Mouse (Mus musculus) CH12.LX (cell line): ENCODE measurements at regions not wholly inside any gene's neighbourhood (a gene's known extent, or its start where the extent isn't known, plus 50 kb on each side); places are given as distances from the start of the nearest gene placed in this dataset.

ENCODE experiments used
- DNase-seq: peaks from one replicate; pipeline ENCODE4 v3.0.0-alpha.2; 2013; ENCODE audit errors: extremely low read depth
- H3K27ac ChIP-seq: 2 replicates; pipeline ENCODE4 v1.5.1; 2012; ENCODE audit warnings: low read depth, mild to moderate bottlenecking, control low read depth, moderate library complexity; ENCODE audit not compliant: insufficient read depth
- H3K27me3 ChIP-seq: replicated peaks from 2 replicates; pipeline ENCODE3; 2012; ENCODE audit warnings: inconsistent platforms
- H3K36me3 ChIP-seq, 2 experiments: replicated peaks in 1 of 2; 2 replicates each; pipeline versions ENCODE3 to v1.6.1; 2012; ENCODE audit warnings: inconsistent platforms in 1 of 2, low read length in 1 of 2, mild to moderate bottlenecking in 1 of 2, mixed read lengths in 1 of 2, moderate library complexity in 1 of 2; ENCODE audit not compliant: control insufficient read depth in 1 of 2, insufficient read depth in 1 of 2
- H3K4me1 ChIP-seq, 2 experiments: 2 replicates each; pipeline ENCODE4 v1.6.1; 2012; ENCODE audit warnings: inconsistent platforms in 1 of 2, moderate library complexity in 1 of 2; ENCODE audit not compliant: insufficient read depth in 2 of 2, control insufficient read depth in 1 of 2
- H3K4me2 ChIP-seq: 2 replicates; pipeline ENCODE4 v1.6.1; 2012; ENCODE audit warnings: low read depth, mild to moderate bottlenecking, control low read depth; ENCODE audit not compliant: poor library complexity, insufficient read depth, severe bottlenecking
- H3K4me3 ChIP-seq, 3 experiments: fragments of 150-350 bp in 1 of 3; sonication (generic) in 1 of 3; replicated peaks in 1 of 3; 2 replicates each; pipeline versions ENCODE3 to v1.5.1; 2011 to 2012; ENCODE audit warnings: low read depth in 2 of 3, low read length in 2 of 3, mild to moderate bottlenecking in 2 of 3, moderate library complexity in 2 of 3, control low read depth in 1 of 3, improper control_type of control experiment in 1 of 3, inconsistent platforms in 1 of 3, mixed read lengths in 1 of 3; ENCODE audit not compliant: poor library complexity in 1 of 3
- H3K79me2 ChIP-seq: replicated peaks from 2 replicates; pipeline ENCODE4 v1.6.1; 2012; ENCODE audit warnings: mild to moderate bottlenecking, moderate library complexity; ENCODE audit not compliant: control insufficient read depth, poor library complexity, insufficient read depth, severe bottlenecking; ENCODE audit errors: extremely low read depth
- H3K9ac ChIP-seq: 2 replicates; pipeline ENCODE4 v1.6.1; 2012; ENCODE audit warnings: low read depth, mild to moderate bottlenecking, control low read depth, moderate library complexity; ENCODE audit not compliant: insufficient read depth
- H3K9me3 ChIP-seq: replicated peaks from 2 replicates; pipeline ENCODE3; 2012; ENCODE audit warnings: low read length, inconsistent platforms, mixed read lengths
- CHD1 ChIP-seq: IDR thresholded peaks from 2 replicates; pipeline ENCODE4 v1.6.1; 2012; ENCODE audit warnings: low read depth, low read length, improper control_type of control experiment, inconsistent platforms
- CTCF ChIP-seq, 2 experiments: IDR thresholded peaks in 1 of 2; conservative IDR thresholded peaks in 1 of 2; 2 replicates each; pipeline ENCODE4 v1.5.1; 2011 to 2012; ENCODE audit warnings: low read depth in 2 of 2, low read length in 2 of 2, improper control_type of control experiment in 1 of 2, inconsistent platforms in 1 of 2, mild to moderate bottlenecking in 1 of 2, moderate library complexity in 1 of 2
- JUN ChIP-seq: IDR thresholded peaks from 2 replicates; pipeline ENCODE4 v1.6.1; 2011; ENCODE audit warnings: low read depth, mild to moderate bottlenecking, low read length, improper control_type of control experiment, moderate library complexity; ENCODE audit not compliant: insufficient read depth
- JUND ChIP-seq: conservative IDR thresholded peaks from 2 replicates; pipeline ENCODE4 v1.6.1; 2011; ENCODE audit warnings: low read depth, low read length, improper control_type of control experiment
- MAFK ChIP-seq: IDR thresholded peaks from 2 replicates; pipeline ENCODE4 v1.6.1; 2011; ENCODE audit warnings: low read length, improper control_type of control experiment; ENCODE audit not compliant: insufficient replicate concordance
- MAX ChIP-seq: IDR thresholded peaks from 2 replicates; pipeline ENCODE4 v1.6.1; 2011; ENCODE audit warnings: low read length, improper control_type of control experiment
- MAZ ChIP-seq: IDR thresholded peaks from 2 replicates; pipeline ENCODE4 v1.6.1; 2012; ENCODE audit warnings: low read depth, mild to moderate bottlenecking, inconsistent platforms, low read length, improper control_type of control experiment, moderate library complexity
- MXI1 ChIP-seq: IDR thresholded peaks from 2 replicates; pipeline ENCODE4 v1.6.1; 2011; ENCODE audit warnings: mild to moderate bottlenecking, low read depth, low read length, improper control_type of control experiment
- MYC ChIP-seq: IDR thresholded peaks from 2 replicates; pipeline ENCODE4 v1.6.1; 2011; ENCODE audit warnings: low read depth, mild to moderate bottlenecking, improper control_type of control experiment, low read length
- SIN3A ChIP-seq: IDR thresholded peaks from 2 replicates; pipeline ENCODE4 v1.6.1; 2012; ENCODE audit warnings: low read length, improper control_type of control experiment, inconsistent platforms
- UBTF ChIP-seq: IDR thresholded peaks from 2 replicates; pipeline ENCODE4 v1.6.1; 2012; ENCODE audit warnings: low read depth, mild to moderate bottlenecking, inconsistent platforms, low read length, improper control_type of control experiment, moderate library complexity
- USF1 ChIP-seq: IDR thresholded peaks from 2 replicates; pipeline ENCODE4 v1.6.1; 2014; ENCODE audit warnings: low read depth, mild to moderate bottlenecking, inconsistent platforms, low read length, improper control_type of control experiment
- ZKSCAN1 ChIP-seq: IDR thresholded peaks from 2 replicates; pipeline ENCODE4 v1.6.1; 2012; ENCODE audit warnings: low read depth, inconsistent platforms, low read length, improper control_type of control experiment, borderline replicate concordance
- ZNF384 ChIP-seq: IDR thresholded peaks from 2 replicates; pipeline ENCODE4 v1.6.1; 2012; ENCODE audit warnings: low read depth, low read length, improper control_type of control experiment, inconsistent platforms
- dilution Hi-C: fragments of 300-500 bp; cut with MboI; formaldehyde crosslinking; loops from 2 replicates; pipeline ENCODE4 v1.14.3; 2020; ENCODE audit warnings: low sequenced_read_pairs; ENCODE audit not compliant: extremely low pct_unique_long_range_greater_than_20kb, extremely low pct_ligation_motif_present
- in situ Hi-C: fragments of 300-500 bp; cut with MboI; formaldehyde crosslinking; loops from 3 replicates; pipeline ENCODE4 v1.14.3; 2019; ENCODE audit warnings: low sequenced_read_pairs, low pct_ligation_motif_present, low pct_unique_long_range_greater_than_20kb, mixed read lengths

GRCm38 (mm10) chr11:22650771-22651170 lies 138.9 kb downstream of the Tmem17 start:
- TF ChIP-seq MAZ (no peak), JUN (no peak)
- in situ Hi-C loops (no loop called here), dilution Hi-C loops (no loop called here)
- Histone ChIP-seq H3K79me2 (no peaks in the 10 kb centered on the region), H3K4me2 (no peak overlapping the region), H3K4me1 (peaks cover 16 to 61% of the 10 kb centered on the region in 2 experiments), H3K27me3 (no peaks in the 10 kb centered on the region), H3K36me3 (no peaks in the 10 kb centered on the region), H3K27ac (no peak overlapping the region), H3K9ac (no peak overlapping the region), H3K9me3 (no peaks in the 10 kb centered on the region), H3K4me3 (no peak overlapping the region)
- DNase-seq = no peak

- no peaks in the 10 kb centered on the region for H3K9me3 ChIP-seq
- peaks cover 14 to 57% of the 10 kb centered on the region in 2 experiments for H3K4me1 ChIP-seq
- TF ChIP-seq CTCF (conservative IDR thresholded peaks at IDR 0.05 in 1 of 2, IDR thresholded peaks at IDR 0.05 in 1 of 2; ENCODE audit: low read depth in 2 of 2, low read length in 2 of 2) (no peak), ZKSCAN1 (no peak), USF1 (no peak), ZNF384 (no peak), JUN (no peak), CHD1 (no peak), MAX (no peak)
- H3K4me2 ChIP-seq = no peak overlapping the region
- no peaks in the 10 kb centered on the region for H3K79me2 ChIP-seq
- in situ Hi-C loops (no loop called here), dilution Hi-C loops (no loop called here)
- H3K36me3 ChIP-seq = no peaks in the 10 kb centered on the region
- H3K9ac ChIP-seq = no peak overlapping the region
- no peak for DNase-seq
- no peak overlapping the region for H3K4me3 ChIP-seq
- no peaks in the 10 kb centered on the region for H3K27me3 ChIP-seq
- H3K27ac ChIP-seq = no peak overlapping the region
Measured at GRCm38 (mm10) chr11:22651313-22651712, 139.4 kb downstream of the Tmem17 start.

GRCm38 (mm10) chr11:22651911-22652310 lies 140.0 kb downstream of the Tmem17 start:
- Histone ChIP-seq H3K36me3 (no peaks in the 10 kb centered on the region), H3K9me3 (no peaks in the 10 kb centered on the region), H3K27me3 (no peaks in the 10 kb centered on the region), H3K4me3 (no peak overlapping the region), H3K4me1 (peaks cover 13 to 57% of the 10 kb centered on the region in 2 experiments), H3K79me2 (no peaks in the 10 kb centered on the region), H3K4me2 (no peak overlapping the region), H3K9ac (no peak overlapping the region), H3K27ac (no peak overlapping the region)
- in situ Hi-C loops (no loop called here), dilution Hi-C loops (no loop called here)
- no peak for TF ChIP-seq MAFK
- no peak for TF ChIP-seq MXI1
- TF ChIP-seq CHD1 = no peak
- TF ChIP-seq MYC = no peak
- TF ChIP-seq UBTF = no peak
- no peak for TF ChIP-seq JUND
- TF ChIP-seq CTCF (conservative IDR thresholded peaks at IDR 0.05 in 1 of 2, IDR thresholded peaks at IDR 0.05 in 1 of 2; ENCODE audit: low read depth in 2 of 2, low read length in 2 of 2) = no peak
- no peak for TF ChIP-seq SIN3A
- DNase-seq = no peak
